Mouse (Mus musculus) liver, adult (tissue): ENCODE results near the gene Lsm11.

Source experiments
- GATA4 ChIP-seq: IDR thresholded peaks from 2 replicates; pipeline ENCODE4 v1.6.1; 2014; ENCODE audit warnings: mild to moderate bottlenecking, low read length; ENCODE audit not compliant: insufficient replicate concordance

Lsm11 gene

DNA sequence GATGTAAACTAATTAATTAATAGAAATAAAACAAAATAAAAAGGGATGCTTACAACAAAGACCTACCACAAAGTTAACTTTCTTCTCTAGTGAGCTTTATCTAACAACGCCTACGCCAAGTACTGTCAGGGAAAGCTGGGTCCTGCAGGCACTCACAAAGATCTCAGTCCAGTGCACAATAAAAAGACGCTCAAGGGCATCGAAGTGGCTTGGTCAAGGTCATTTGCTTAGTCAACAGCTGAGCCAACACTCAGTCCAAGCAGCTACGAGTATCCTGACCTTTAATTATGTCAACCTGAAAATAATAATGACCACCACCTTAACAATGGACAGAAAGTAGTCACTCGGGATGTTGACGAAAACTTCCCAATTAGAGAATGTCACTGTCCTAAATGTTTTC, 2.5 kb downstream of the Lsm11 start:
- no peak for TF ChIP-seq GATA4

DNA sequence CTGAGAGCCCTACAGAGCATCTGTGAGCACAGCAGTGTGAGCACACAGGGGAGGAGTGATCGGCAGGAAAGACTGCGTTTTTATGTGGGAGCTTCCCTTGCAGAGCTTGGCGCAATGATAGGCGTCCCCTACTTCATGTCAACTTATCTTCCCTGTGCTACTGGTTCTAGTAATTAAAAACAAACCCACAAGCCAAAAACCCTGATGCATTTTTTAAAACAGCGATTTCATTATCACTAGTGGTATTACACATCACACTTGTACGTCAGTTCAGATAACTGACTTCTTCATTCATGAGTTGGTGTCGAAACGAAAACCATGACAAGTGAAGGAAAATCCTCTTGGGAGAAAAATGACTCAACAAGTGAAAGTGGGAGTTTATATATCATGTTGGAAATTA, 5.8 kb downstream of the Lsm11 start:
- no peak for TF ChIP-seq GATA4

DNA sequence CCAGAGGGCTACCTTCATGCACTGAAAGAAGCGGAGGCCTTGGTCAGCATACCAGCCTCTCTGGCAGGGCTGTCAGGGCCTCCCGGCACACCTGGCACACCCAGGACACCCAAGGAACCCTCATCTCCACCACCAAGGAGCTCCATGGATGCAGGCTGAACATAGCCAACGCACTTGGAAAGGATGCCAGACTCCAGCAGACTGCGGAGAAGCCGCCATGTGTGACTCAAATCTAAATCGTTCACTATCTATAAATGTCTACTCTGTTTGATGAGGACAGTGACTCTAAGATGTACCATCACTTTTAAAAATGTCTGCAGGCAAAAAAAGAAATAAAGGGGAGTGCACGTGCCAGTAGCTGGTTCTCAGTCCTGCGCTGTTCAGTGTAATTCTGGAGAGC, 7.3 kb downstream of the Lsm11 start:
- TF ChIP-seq GATA4, result no peak

DNA sequence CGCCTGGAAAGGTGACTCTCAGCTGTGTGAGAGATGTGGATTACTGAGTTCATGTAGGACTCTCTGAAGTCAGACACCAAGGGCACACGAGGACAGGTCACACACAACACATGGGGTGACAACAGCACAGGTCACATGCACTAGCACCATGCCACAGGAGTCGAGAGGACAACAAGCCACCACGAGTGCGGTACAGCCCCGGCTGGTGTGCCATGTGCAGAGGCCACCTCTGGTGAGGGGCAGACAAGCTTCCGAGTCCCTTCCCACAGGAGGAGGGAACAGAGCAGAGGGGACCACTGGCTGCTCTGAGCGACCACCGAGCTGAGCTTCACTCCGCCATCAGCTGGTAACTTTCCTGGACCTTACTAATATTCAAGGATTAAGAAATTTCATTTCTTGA, 12.0 kb downstream of the Lsm11 start:
- no peak for TF ChIP-seq GATA4

DNA sequence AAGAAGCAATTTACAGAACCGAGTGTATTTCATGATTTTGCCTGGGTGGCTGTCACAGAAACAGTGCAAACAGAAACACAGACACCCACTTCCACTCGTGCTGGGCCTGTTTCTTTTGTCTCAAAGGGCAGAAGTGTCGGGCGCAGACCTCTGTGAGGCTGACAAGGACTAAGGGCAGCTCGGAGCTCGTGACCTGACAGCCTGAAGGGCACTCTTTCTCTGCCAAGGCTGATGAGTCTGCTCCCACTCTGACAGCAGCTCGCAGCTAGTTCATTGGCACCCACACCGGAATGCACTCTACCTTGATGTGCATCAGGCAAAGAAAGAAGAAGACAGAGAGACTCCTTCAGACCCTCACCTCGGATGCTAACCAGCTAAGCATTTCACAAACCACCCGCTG, 15.2 kb downstream of the Lsm11 start:
- TF ChIP-seq GATA4, result no peak

DNA sequence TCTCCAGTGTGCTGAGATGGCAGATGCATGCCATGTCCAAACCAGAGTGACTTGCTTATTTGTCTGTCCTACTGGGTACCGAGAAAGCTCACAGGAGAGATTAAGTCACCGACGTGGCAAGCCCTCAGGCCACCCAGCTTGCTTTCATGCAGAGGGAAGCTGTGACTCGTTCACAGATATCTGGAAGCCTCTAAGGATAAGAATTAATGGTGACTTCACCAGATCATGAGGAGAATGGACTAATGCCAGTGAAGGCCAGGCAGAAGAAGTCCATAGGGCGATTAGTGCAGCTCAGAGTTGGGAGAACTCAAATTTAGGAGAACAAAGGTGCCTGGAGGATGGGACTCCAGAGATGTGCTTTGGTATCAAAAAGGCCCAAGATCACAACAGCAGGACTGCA, 17.3 kb downstream of the Lsm11 start:
- TF ChIP-seq GATA4, result no peak

DNA sequence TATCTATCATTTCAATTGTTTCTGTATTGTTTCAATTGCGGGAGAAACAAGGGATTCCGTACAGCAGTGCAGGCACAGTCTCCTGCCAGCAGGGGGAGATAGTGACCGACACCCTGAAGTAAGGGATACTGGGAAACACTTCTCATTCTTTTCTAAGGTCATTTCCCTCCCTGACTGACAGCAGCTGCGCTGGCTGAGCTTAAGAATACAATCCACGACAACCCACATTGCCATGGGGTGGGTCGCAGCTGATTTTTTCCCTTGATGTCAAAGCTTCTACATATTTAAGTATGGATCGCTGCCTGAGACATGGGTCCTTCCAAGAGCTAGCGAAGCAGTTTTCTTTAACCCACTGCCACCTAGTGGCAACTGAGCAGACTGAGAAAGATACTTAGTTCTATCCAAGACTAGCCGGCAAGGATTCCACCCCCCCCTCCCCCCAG, 18.1 kb downstream of the Lsm11 start:
- TF ChIP-seq GATA4, result no peak

DNA sequence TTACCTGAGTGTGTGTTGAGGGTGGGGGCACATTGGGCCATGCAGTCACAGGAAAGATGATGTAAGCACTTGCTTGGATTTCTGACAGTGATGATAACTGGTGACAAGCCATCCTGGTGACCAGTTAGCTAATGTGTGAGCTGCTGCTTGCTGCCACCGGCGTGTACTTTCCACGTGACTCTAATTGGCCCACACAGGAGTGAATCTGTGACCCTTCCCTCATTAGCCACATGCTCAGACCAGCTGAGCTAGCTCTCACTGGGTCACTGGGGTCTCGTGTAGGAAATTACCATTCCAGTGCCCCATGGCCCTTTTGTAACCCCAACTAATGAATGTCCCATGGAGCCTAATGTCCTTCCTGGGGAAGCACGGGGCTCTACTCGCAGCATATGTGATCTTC, 19.3 kb downstream of the Lsm11 start:
- TF ChIP-seq GATA4, result no peak

DNA sequence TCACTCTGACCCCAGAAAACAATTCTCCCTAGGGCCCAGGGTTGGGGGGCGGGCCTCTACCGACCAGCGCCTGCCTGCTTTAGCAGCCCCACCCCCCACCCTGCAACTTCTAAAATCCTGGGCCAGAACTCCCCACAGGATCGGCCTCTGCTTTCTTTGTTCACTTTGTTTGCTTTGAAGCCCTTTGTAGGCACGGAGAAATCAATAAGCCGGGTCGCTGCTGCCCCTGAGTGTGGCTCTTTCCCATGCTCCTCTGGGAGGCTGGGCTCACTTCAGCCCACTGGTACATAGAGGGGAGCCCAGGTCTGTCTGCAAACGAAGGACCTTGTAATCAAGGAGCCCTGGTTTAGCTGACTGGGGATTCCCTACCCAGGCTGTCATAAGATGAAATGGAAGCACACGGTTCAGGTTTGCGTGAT, 23.2 kb downstream of the Lsm11 start:
- TF ChIP-seq GATA4, result no peak

DNA sequence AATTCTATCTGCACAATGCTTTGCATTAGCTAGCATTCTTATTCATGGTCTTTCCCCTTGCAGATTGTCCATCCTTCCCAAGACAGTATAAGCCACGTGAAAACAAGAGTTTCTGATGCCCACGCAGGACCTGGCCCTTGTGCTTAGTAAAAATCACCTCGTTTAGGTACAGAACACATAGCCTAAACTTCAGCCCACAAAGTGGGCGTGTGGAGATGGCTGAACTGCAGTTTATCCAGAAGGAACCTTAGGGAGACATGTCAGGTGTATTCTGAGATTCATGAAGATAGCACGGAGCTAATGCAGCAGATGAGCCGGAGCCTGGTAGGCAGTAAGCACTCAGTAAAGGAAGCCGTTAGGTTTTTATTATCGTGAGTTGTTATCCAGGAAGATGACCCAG, 23.7 kb downstream of the Lsm11 start:
- no peak for TF ChIP-seq GATA4

DNA sequence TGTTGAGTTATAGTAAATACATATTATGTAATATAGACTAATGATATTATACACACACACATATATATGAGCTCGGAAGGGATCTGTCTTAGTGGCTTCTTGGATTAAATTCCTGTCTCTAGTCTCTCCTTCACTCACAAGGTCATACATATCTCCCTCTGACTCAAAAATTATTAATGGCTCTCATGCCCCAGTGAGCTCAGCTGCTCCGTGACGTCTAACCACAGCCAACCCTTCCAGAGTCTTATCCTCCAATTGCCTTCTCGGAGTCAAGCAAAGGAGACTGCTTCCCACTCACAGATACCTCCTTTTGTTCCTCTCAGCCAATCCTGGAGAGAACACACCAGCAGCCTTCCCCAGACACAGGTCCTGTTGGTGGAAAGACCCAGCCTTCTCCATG, 25.9 kb downstream of the Lsm11 start:
- TF ChIP-seq GATA4, result no peak

DNA sequence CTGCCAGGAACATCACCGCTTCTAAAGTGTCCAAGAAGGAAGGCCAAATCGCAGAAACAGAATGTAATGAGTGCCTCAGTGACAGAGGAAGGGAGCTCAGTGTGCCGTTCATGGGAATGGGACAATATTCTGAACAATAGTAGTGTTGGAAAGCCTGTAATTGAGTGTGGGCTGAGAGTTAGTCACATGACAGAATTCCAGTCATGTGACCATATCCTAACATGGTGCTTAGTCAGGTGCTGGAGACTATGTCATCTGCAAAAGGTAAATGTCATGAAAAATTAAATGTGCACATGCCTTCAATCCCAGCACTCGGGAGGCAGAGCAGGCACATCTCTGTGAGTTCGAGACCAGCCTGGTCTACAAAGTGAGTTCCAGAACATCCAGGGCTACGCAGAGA, 26.7 kb downstream of the Lsm11 start:
- no peak for TF ChIP-seq GATA4

DNA sequence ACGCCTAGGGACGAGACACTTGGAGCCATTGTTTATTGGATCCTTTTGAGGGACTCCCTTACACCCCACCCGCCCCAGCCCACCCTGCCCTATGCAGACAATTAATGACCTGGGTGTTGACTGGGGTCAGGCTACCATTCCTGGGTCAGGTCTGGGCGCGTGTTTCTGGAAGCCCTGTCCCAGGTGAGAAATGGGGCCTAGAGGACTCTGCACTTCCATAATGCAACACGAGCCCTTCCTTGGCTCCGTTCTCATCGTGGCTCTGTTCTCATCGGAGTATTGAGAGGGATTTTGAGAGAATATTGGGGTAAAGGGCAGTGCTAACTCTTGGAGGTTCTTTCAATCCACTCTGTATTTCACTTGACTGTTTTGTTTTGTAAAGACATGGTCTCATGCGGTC, 28.5 kb downstream of the Lsm11 start:
- no peak for TF ChIP-seq GATA4

DNA sequence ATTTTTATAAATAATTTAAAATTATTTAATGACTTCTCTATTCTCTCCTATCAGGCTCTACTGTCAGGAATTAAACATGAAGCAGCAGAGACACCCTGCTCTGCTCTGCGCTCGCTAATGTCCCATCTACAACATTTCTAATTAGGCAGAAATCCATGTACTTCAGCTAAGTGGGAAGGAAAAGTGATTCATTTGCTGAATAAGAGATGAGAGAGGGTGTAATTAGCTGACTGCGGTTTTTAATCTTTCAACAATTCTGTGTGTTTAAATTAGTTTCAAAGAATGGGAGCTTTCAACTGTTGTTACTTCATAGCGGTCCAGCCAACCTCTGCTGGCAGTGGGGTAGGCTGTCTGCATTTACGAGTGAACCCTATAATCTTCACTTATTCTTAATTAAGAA, 34.0 kb downstream of the Lsm11 start:
- TF ChIP-seq GATA4, result no peak

DNA sequence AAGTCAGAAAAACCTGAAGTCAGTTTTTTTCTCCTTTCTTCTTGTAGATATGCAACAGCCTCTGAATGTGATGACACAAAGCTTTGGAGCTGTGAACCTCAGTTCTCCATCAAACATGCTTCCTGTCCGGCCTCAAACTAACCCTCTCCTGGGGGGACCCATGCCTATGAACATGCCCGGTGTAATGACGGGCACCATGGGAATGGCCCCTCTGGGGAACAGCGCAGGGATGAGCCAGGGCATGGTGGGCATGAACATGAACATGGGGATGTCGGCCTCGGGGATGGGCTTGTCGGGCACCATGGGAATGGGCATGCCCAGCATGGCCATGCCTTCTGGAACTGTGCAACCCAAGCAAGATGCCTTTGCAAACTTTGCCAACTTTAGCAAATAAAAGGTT, 35.8 kb downstream of the Lsm11 start:
- TF ChIP-seq GATA4, result no peak

DNA sequence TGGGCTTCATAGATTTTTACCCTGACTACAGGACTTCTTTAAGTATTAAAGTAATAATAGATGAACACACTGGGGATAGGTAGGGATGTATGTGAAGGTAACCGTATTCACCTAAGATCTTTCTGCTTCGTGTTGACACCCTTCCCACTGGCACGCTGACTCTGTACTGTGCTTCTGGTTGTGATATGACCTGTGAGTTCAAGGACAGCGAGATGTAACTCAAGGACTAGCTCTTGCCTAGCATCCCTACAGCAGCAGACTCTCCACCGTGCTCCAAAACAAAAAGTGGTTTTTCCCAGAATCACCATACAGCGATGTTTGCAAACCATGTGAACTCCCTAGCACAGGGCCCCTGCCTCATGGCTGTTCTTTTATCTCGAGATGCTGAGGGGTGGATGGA, 36.7 kb downstream of the Lsm11 start:
- TF ChIP-seq GATA4, result no peak

DNA sequence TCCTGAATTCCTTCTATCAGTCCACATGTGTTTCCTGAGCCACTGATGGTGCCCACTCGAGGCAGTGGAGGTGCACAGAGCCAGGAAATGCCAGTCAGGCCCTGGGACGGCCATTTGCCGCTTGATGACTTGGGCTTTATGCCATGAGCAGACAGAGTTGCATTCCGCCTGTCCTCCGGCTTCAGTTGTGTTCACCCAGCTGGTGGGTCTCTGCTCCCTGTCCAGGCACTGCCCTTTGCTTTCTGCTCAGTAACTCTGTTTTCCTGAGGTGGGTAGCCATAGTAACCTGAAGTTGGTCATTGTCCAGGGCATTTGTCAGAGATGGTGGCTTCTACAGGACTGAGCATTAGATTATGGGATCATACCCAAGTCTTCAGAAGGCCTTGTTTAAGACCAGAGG, 37.4 kb downstream of the Lsm11 start:
- no peak for TF ChIP-seq GATA4
